ENCODE assay signal across 12 mouse cellular contexts in genomic region chr2:135888206-135888605, GRCm38 (mm10).
A peak's percentile ranks its signal among the peaks of the same experiment; 100 is the strongest.
DNase-seq lines count a peak whose midpoint lies in the region; ATAC-seq lines count a peak whose summit lies in the region.
"Had no signal": no experiment of that assay in that cellular context is flagged by ENCODE, and none has a peak within 500 bp of the region (broad histone marks: within the 10 kb centered on the region; RNA-seq: fewer than 3 reads in every experiment).

No protein-coding gene starts in this region.

- H3K4me1 ChIP-seq in kidney, embryonic 16.5 days (ENCODE audit: insufficient read depth, low read length): peaks cover 6% of the 10 kb centered on the region; the same call in 1 of the 2 replicates
- H3K4me1 ChIP-seq: embryonic facial prominence, embryonic 15.5 days; midbrain, embryonic 10.5 days had no signal

- WGBS in kidney, embryonic 16.5 days: 61% methylated on average over 4 of the region's 4 CpGs

- no peaks in the 10 kb centered on the region for H3K9me3 ChIP-seq in kidney, embryonic 16.5 days (ENCODE audit: low read length)
- H3K9me3 ChIP-seq: embryonic facial prominence, embryonic 15.5 days; midbrain, embryonic 10.5 days had no signal

- peak; percentile 46; the same call in 1 of the 2 replicates for ATAC-seq in cerebellum, adult (ENCODE audit: insufficient number of reproducible peaks, low FRiP score, low TSS enrichment)
- 0 out of 2 replicates have a peak, but pooled peaks have one; percentile 9 for ATAC-seq in common myeloid progenitor, adult 5-6 weeks (replicated peaks; ENCODE audit: low read depth, poor library complexity, severe bottlenecking)
- ATAC-seq in kidney, embryonic 16.5 days (ENCODE audit: low FRiP score, low TSS enrichment): no peak
- ATAC-seq: liver, postnatal 0 days had no signal

- no peak overlapping the region for H3K9ac ChIP-seq in kidney, embryonic 16.5 days (replicated peaks; ENCODE audit: low read length)
- H3K9ac ChIP-seq: embryonic facial prominence, embryonic 15.5 days; liver, postnatal 0 days had no signal

- H3K27me3 ChIP-seq in kidney, embryonic 16.5 days (ENCODE audit: insufficient read depth, low read length): no peaks in the 10 kb centered on the region
- H3K27me3 ChIP-seq: embryonic facial prominence, embryonic 15.5 days had no signal

- H3K4me2 ChIP-seq in kidney, embryonic 16.5 days (replicated peaks; ENCODE audit: low read depth, low read length): no peak overlapping the region
- H3K4me2 ChIP-seq: embryonic facial prominence, embryonic 15.5 days had no signal

- no peak for DNase-seq in cerebellum, postnatal 14 days
- peak; percentile 49 for DNase-seq in ovary, adult 18-20 months (ENCODE audit: low spot score)
- no peak for DNase-seq in ovary, postnatal 10 days (ENCODE audit: low spot score)
- no peak for DNase-seq in right cerebral cortex, postnatal 10 days (ENCODE audit: low spot score in 2 of 2)
- DNase-seq in kidney, adult 11 months: no peak
- DNase-seq: left cerebral cortex, postnatal 4 days; liver, postnatal 0 days had no signal

- H3K4me3 ChIP-seq in kidney, embryonic 16.5 days (ENCODE audit: low read length): no peak overlapping the region
- H3K4me3 ChIP-seq: embryonic facial prominence, embryonic 15.5 days; midbrain, embryonic 10.5 days had no signal

- H3K36me3 ChIP-seq in kidney, embryonic 16.5 days (ENCODE audit: insufficient read depth, low read length): no peaks in the 10 kb centered on the region
- H3K36me3 ChIP-seq: embryonic facial prominence, embryonic 15.5 days; midbrain, embryonic 10.5 days had no signal

- H3K27ac ChIP-seq in kidney, embryonic 16.5 days (ENCODE audit: low read length): no peak overlapping the region
- H3K27ac ChIP-seq: embryonic facial prominence, embryonic 15.5 days; midbrain, embryonic 10.5 days had no signal
